Mouse (Mus musculus): ENCODE results near the gene Tecpr2. TPM values are rescaled to one million over a fixed set of nuclear protein-coding genes. Genes with fewer than 3 reads are reported as not detected.

Gene Tecpr2
- total and polyA plus RNA-seq, 3 experiments: 3.6 to 5.2 (median 5.1) TPM

GRCm38 (mm10) chr12:110977896-110978606, 89.0 kb downstream of the Tecpr2 start:
- intact Hi-C loops (cut with DNase I): no loop called here
- no peak for DNase-seq
- 33% methylated on average over 14 of the region's 14 CpGs for WGBS
- no peaks in the 10 kb centered on the region for H3K27me3 ChIP-seq (ENCODE audit: control insufficient read depth, insufficient read depth, low read length)
- TF ChIP-seq CTCF (IDR thresholded peaks at IDR 0.05): no peak
- TF ChIP-seq EP300 (IDR thresholded peaks at IDR 0.05; ENCODE audit: insufficient read depth, low read depth, low read length): no peak
- TF ChIP-seq POLR2A (IDR thresholded peaks at IDR 0.05; ENCODE audit: insufficient read depth, low read depth, low read length): no peak; the same call in 1 of the 2 replicates
- H3K9ac ChIP-seq (ENCODE audit: low read depth, low read length): peak overlapping the region; percentile 94
- peak overlapping the region; percentile 82 for H3K4me3 ChIP-seq
- H3K36me3 ChIP-seq (ENCODE audit: control insufficient read depth, insufficient read depth, low read length): peaks cover 4% of the 10 kb centered on the region; the same call in 1 of the 2 replicates
- H3K79me2 ChIP-seq (replicated peaks; ENCODE audit: control insufficient read depth, insufficient read depth, low read length): peaks cover 5% of the 10 kb centered on the region; the same call in 1 of the 2 replicates
- peaks cover 6% of the 10 kb centered on the region for H3K4me1 ChIP-seq (ENCODE audit: control insufficient read depth, insufficient read depth, low read length)
- peak overlapping the region; percentile 96 for H3K27ac ChIP-seq

- peak within 1 kb of the TSS; percentile 82 for H3K4me3 ChIP-seq
- no peaks in the 10 kb centered on the region for H3K27me3 ChIP-seq (ENCODE audit: control insufficient read depth, insufficient read depth, low read length)
- peaks cover 5% of the 10 kb centered on the region; the same call in 1 of the 2 replicates for H3K79me2 ChIP-seq (replicated peaks; ENCODE audit: control insufficient read depth, insufficient read depth, low read length)
- peak within 1 kb of the TSS; percentile 96 for H3K27ac ChIP-seq
- H3K9ac ChIP-seq (ENCODE audit: low read depth, low read length): peak within 1 kb of the TSS; percentile 94
- TF ChIP-seq CTCF (IDR thresholded peaks at IDR 0.05) (0 out of 2 replicates have a peak, but pooled peaks have one; percentile 12), EP300 (IDR thresholded peaks at IDR 0.05; ENCODE audit: insufficient read depth, low read depth, low read length) (0 out of 2 replicates have a peak, but pooled peaks have one; percentile 57), POLR2A (IDR thresholded peaks at IDR 0.05; ENCODE audit: insufficient read depth, low read depth, low read length) (peak; percentile 78)
- peaks cover 5% of the 10 kb centered on the region for H3K4me1 ChIP-seq (ENCODE audit: control insufficient read depth, insufficient read depth, low read length)
- H3K36me3 ChIP-seq (ENCODE audit: control insufficient read depth, insufficient read depth, low read length): peaks cover 4% of the 10 kb centered on the region; the same call in 1 of the 2 replicates
- peak; percentile 98 to 99 for DNase-seq
- intact Hi-C loops (cut with DNase I): no loop called here
- under 1% methylated on average over 77 of the region's 90 CpGs for WGBS
Observed at GRCm38 (mm10) chr12:110978607-110979406, 89.7 kb downstream of the Tecpr2 start, which contains the start of gene Ankrd9. Gene Ankrd9 (minus strand): TSS chr12:110979040.

- WGBS: 75% methylated on average over 3 of the region's 3 CpGs
- peaks cover 3% of the 10 kb centered on the region; the same call in 1 of the 2 replicates for H3K36me3 ChIP-seq (ENCODE audit: control insufficient read depth, insufficient read depth, low read length)
- no peak overlapping the region for H3K9ac ChIP-seq (ENCODE audit: low read depth, low read length)
- intact Hi-C loops (cut with DNase I): no loop called here
- peaks cover 5% of the 10 kb centered on the region; the same call in 1 of the 2 replicates for H3K79me2 ChIP-seq (replicated peaks; ENCODE audit: control insufficient read depth, insufficient read depth, low read length)
- no peak for TF ChIP-seq EP300 (IDR thresholded peaks at IDR 0.05; ENCODE audit: insufficient read depth, low read depth, low read length)
- no peak for TF ChIP-seq POLR2A (IDR thresholded peaks at IDR 0.05; ENCODE audit: insufficient read depth, low read depth, low read length)
- no peak for TF ChIP-seq CTCF (IDR thresholded peaks at IDR 0.05)
- peak overlapping the region; percentile 85; the same call in 1 of the 2 replicates for H3K27ac ChIP-seq
- DNase-seq: no peak
- peaks cover 1% of the 10 kb centered on the region for H3K4me1 ChIP-seq (ENCODE audit: control insufficient read depth, insufficient read depth, low read length)
- H3K4me3 ChIP-seq: no peak overlapping the region
- H3K27me3 ChIP-seq (ENCODE audit: control insufficient read depth, insufficient read depth, low read length): no peaks in the 10 kb centered on the region
Observed at GRCm38 (mm10) chr12:110979808-110980207, 90.7 kb downstream of the Tecpr2 start.

GRCm38 (mm10) chr12:110981736-110982135, 92.7 kb downstream of the Tecpr2 start:
- no peaks in the 10 kb centered on the region; the same call in none of the 2 replicates for H3K4me1 ChIP-seq (ENCODE audit: control insufficient read depth, insufficient read depth, low read length)
- H3K79me2 ChIP-seq (replicated peaks; ENCODE audit: control insufficient read depth, insufficient read depth, low read length): peaks cover 3% of the 10 kb centered on the region; the same call in 1 of the 2 replicates
- H3K27me3 ChIP-seq (ENCODE audit: control insufficient read depth, insufficient read depth, low read length): no peaks in the 10 kb centered on the region
- intact Hi-C loops (cut with DNase I): no loop called here
- H3K9ac ChIP-seq (ENCODE audit: low read depth, low read length): no peak overlapping the region
- WGBS: 61% methylated on average over 3 of the region's 3 CpGs
- no peak overlapping the region; the same call in 1 of the 2 replicates for H3K27ac ChIP-seq
- no peak for DNase-seq
- no peak for TF ChIP-seq CTCF (IDR thresholded peaks at IDR 0.05)
- TF ChIP-seq POLR2A (IDR thresholded peaks at IDR 0.05; ENCODE audit: insufficient read depth, low read depth, low read length): no peak
- no peak for TF ChIP-seq EP300 (IDR thresholded peaks at IDR 0.05; ENCODE audit: insufficient read depth, low read depth, low read length)
- H3K36me3 ChIP-seq (ENCODE audit: control insufficient read depth, insufficient read depth, low read length): no peaks in the 10 kb centered on the region
- H3K4me3 ChIP-seq: no peak overlapping the region

GRCm38 (mm10) chr12:110983083-110983482, 94.0 kb downstream of the Tecpr2 start:
- no peak for DNase-seq
- no peaks in the 10 kb centered on the region for H3K79me2 ChIP-seq (replicated peaks; ENCODE audit: control insufficient read depth, insufficient read depth, low read length)
- H3K27ac ChIP-seq: no peak overlapping the region
- peaks cover 1% of the 10 kb centered on the region for H3K4me1 ChIP-seq (ENCODE audit: control insufficient read depth, insufficient read depth, low read length)
- no peak overlapping the region for H3K4me3 ChIP-seq
- no peaks in the 10 kb centered on the region for H3K36me3 ChIP-seq (ENCODE audit: control insufficient read depth, insufficient read depth, low read length)
- no peak; the same call in 1 of the 2 replicates for TF ChIP-seq POLR2A (IDR thresholded peaks at IDR 0.05; ENCODE audit: insufficient read depth, low read depth, low read length)
- no peak overlapping the region for H3K9ac ChIP-seq (ENCODE audit: low read depth, low read length)
- H3K27me3 ChIP-seq (ENCODE audit: control insufficient read depth, insufficient read depth, low read length): no peaks in the 10 kb centered on the region
- WGBS: 76% methylated on average over 8 of the region's 8 CpGs
- intact Hi-C loops (cut with DNase I): no loop called here

Data from heart, adult 2 months (tissue).